Mouse (Mus musculus) midbrain, embryonic 10.5 days (tissue): ENCODE measurements around the gene Nhej1. TPM values are rescaled to one million over a fixed set of nuclear protein-coding genes. Genes with fewer than 3 reads are reported as not detected.

Experiments used
- DNase-seq: peaks from one replicate; pipeline ENCODE4 v3.0.0-alpha.2; 2017; ENCODE audit warnings: low spot score
- H3K27ac ChIP-seq: fragments of 300-500 bp; sonication (generic); replicated peaks from 2 replicates; pipeline ENCODE4 v1.5.1; 2016; ENCODE audit warnings: mild to moderate bottlenecking
- H3K27me3 ChIP-seq: fragments of 300-500 bp; sonication (generic); 2 replicates; pipeline ENCODE4 v1.6.1; 2016; ENCODE audit warnings: low read depth, mild to moderate bottlenecking; ENCODE audit not compliant: poor library complexity, severe bottlenecking
- H3K36me3 ChIP-seq: fragments of 300-500 bp; sonication (generic); 2 replicates; pipeline ENCODE4 v1.6.1; 2016; ENCODE audit warnings: mild to moderate bottlenecking, moderate library complexity
- H3K4me1 ChIP-seq: fragments of 300-500 bp; sonication (generic); 2 replicates; pipeline ENCODE4 v1.6.1; 2016
- H3K4me3 ChIP-seq: fragments of 300-500 bp; sonication (generic); 2 replicates; pipeline ENCODE4 v1.5.1; 2016; ENCODE audit warnings: mild to moderate bottlenecking, moderate library complexity
- H3K9me3 ChIP-seq: fragments of 300-500 bp; sonication (generic); replicated peaks from 2 replicates; pipeline ENCODE4 v1.6.1; 2016; ENCODE audit warnings: mild to moderate bottlenecking
- WGBS: fragments of 180-500 bp; shearing (Covaris S2); methylation state at CpG from one replicate; pipeline ENCODE4 v1.1.7; 2016; 5-methylcytosine and 5-hydroxymethylcytosine counted together
- polyA plus RNA-seq: library from polyadenylated mRNA; unstranded; fragments of >200 nt; fragmentation: Nextera tagmentation; extraction: Ambion mirVana; gene quantifications from 2 replicates; pipeline ENCODE4 v1.2.1, GENCODE M21; 2016

Nhej1 gene
- polyA plus RNA-seq, 1 experiment from 2014 or later: 15.2 TPM

DNA sequence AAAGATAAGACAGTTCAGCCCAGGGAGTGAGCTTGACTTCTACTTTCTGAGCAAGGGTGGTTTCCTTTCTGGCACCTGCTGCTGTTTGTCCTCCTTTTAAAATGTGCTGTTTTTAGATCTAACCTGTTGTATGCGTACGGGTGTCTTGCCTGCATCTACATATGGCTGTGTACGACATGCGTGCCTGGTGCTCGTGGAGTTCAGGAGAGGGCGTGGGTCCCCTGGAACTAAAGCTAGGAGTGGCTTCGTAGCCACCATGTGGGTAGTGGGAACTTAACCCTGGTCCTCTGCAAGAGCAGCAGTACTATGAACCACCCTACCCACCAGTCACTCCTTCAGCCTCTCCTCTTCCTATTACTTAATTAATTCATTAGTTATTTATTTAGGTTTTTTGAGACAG is 164.9 kb downstream of the Nhej1 start:
- H3K4me3 ChIP-seq: no peak overlapping the region
- no peak for DNase-seq
- H3K27me3 ChIP-seq: peaks cover 47% of the 10 kb centered on the region
- peaks cover 6% of the 10 kb centered on the region for H3K4me1 ChIP-seq
- 94% methylated on average over 7 of the region's 7 CpGs for WGBS
- no peaks in the 10 kb centered on the region for H3K36me3 ChIP-seq
- no peak overlapping the region for H3K27ac ChIP-seq
- H3K9me3 ChIP-seq: no peaks in the 10 kb centered on the region

GRCm38 (mm10) chr1:74951556-74952210 is 173.3 kb downstream of the Nhej1 start, which contains the start of gene Ihh:
Gene Ihh, minus strand, starts transcription at chr1:74951672.
- Histone ChIP-seq H3K4me3 (peak within 1 kb of the TSS; percentile 52), H3K4me1 (peaks cover 46% of the 10 kb centered on the region), H3K27ac (no peak within 1 kb of the TSS), H3K27me3 (peaks cover 99% of the 10 kb centered on the region), H3K9me3 (no peaks in the 10 kb centered on the region), H3K36me3 (no peaks in the 10 kb centered on the region)
- 1% methylated on average over 55 of the region's 55 CpGs for WGBS
- DNase-seq: peak; percentile 48

DNA sequence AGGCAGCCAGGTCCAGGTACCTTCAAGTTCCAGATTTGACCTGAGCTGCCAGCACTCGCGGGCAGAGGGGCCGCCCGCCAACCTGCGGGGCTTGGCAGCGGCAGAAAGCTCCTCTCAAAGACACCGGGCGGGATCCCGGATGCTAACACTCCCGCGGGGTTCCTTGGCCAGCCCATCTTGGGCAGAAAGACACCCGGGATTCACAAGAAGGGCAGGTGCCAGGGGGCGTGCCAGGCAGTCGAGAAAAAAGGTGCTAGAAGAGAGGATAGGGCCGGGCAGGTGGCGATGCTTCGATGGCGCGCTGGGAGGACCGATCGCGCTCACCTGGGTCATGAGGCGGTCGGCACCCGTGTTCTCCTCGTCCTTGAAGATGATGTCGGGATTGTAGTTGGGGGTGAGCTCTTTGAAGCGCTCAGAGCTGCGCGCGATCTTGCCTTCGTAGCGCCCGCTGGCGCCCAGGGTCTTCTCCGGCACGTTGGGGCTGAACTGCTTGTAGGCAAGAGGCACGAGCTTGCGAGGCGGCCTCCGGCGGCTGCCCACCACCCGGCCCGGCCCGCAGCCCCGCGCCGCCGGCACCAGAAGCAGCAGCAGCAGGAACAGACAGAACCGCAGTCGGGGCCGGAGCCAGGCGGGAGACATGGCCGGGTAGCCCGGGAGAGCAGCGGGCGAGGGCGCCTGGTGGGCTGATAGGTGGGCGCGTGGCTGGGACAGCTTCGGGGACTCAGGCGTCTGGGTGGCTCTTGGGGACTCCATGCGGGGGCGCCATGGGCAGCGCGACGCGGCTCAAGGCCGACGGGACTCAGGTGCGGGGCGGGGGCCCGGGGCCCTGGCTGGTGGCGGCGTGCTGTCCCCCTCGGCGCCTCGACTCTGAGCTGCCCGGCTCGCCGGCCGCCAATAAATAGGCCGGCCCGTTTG is 174.2 kb downstream of the Nhej1 start:
- Histone ChIP-seq H3K4me1 (peaks cover 46% of the 10 kb centered on the region), H3K27me3 (peaks cover 100% of the 10 kb centered on the region), H3K9me3 (no peaks in the 10 kb centered on the region), H3K4me3 (peak overlapping the region; percentile 52), H3K27ac (no peak overlapping the region), H3K36me3 (no peaks in the 10 kb centered on the region)
- 1% methylated on average over 72 of the region's 84 CpGs for whole genome bisulfite sequencing
- peak; percentile 58 for DNase-seq

DNA sequence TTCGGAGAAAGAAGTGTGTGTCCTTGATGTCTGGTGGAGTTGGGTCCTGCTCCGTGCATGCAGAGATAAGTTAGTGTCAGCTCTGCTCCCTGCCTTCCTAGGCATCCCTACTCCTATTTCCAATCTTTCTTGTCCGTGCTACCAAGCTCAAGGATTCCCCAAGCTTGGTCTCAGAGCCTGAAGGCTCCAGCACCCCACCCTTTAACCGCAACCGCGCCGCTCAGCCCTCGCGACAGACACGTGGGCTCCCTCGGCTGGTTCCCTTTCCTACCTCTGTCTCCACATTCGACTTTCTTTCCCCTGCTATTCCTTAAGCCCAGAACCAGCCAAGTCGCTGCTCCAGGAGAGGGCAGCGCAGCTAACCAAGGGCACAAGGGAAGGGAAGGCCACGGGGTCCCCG is 174.9 kb downstream of the Nhej1 start:
- Histone ChIP-seq H3K36me3 (no peaks in the 10 kb centered on the region), H3K4me1 (peaks cover 46% of the 10 kb centered on the region), H3K9me3 (no peaks in the 10 kb centered on the region), H3K27ac (no peak overlapping the region), H3K4me3 (peak overlapping the region; percentile 52; the same call in 1 of the 2 replicates), H3K27me3 (peaks cover 100% of the 10 kb centered on the region)
- peak; percentile 42 for DNase-seq
- WGBS: 2% methylated on average over 16 of the region's 16 CpGs

- Histone ChIP-seq H3K27ac (no peak overlapping the region), H3K36me3 (no peaks in the 10 kb centered on the region), H3K4me3 (peak overlapping the region; percentile 52; the same call in 1 of the 2 replicates), H3K9me3 (no peaks in the 10 kb centered on the region), H3K27me3 (peaks cover 99% of the 10 kb centered on the region), H3K4me1 (peaks cover 46% of the 10 kb centered on the region)
- DNase-seq: peak; percentile 27
- 6% methylated on average over 24 of the region's 24 CpGs for WGBS
These were observed 175.3 kb downstream of the Nhej1 start for GRCm38 (mm10) chr1:74949666-74950050.

DNA sequence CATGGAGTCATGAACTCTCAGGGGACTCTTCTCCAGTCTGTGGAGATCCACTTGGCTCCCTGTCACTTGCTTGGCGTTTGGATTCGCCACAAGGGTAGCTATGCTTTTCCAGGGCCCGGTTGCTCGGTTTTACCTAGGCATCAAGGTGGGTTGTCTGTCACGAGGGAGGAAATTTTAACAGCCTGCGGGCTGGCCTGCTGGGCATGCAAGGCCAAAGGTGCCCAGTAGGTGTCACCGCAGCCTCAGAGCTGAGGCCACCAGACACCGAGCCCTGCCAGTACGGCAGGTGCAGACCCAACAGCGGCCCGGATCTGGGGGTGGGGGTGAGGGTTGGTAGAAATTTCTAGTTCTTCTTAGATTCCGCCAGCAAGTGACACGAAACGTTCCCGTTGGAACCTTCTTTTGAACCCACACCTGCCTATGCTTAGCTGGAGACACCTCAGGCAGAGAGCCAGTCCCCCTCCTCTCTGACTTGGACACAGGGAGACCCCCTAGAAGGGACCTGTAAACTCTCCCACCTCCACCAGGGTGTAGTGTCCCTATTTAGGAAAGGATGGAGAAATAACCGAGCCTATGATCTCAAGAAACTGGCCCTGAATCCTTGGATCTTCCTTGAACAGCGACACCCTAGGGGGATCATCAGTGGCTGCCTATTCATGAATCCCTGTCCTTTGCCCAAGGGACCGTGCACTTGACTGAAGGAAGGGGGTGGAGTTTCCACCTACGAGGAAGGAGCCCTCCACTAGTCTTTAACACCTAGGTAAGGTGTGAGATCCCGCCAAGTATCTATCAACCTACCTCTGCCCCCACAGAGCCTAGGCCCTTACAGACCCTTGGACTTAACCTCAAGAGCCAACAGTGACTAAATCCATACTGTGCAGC is 176.0 kb downstream of the Nhej1 start:
- WGBS: 2% methylated on average over 20 of the region's 20 CpGs

DNA sequence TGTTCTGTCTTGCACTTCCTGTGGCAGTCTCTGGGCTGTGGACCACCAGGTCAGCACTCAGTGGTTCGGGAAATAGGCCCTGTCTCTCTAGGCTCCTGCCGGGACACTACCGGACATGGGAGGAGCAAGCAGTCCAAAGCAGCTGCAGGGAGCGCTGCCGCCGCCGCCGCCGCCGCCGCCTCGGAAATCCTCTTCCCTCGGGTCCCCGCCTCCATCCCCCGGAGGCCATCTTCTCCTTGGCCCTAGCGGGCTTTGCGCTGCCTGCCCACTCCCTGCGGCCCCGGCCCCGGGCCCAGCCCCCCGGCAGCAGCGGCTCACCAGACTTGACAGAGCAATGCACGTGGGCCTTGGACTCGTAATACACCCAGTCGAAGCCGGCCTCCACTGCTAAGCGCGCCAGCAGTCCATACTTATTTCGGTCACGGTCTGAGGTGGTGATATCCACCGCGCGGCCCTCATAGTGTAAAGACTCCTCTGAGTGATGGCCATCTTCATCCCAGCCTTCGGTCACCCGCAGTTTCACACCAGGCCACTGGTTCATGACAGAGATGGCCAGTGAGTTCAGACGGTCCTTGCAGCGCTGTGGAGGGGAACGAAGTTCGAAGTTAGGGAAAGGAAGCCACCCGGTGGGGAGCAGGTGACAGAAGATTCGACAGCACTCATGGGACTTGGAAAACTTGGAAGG is 176.9 kb downstream of the Nhej1 start:
- 2% methylated on average over 41 of the region's 41 CpGs for WGBS
- Histone ChIP-seq H3K36me3 (no peaks in the 10 kb centered on the region), H3K4me3 (peak overlapping the region; percentile 53), H3K4me1 (peaks cover 46% of the 10 kb centered on the region), H3K9me3 (no peaks in the 10 kb centered on the region), H3K27me3 (peaks cover 86% of the 10 kb centered on the region), H3K27ac (peak overlapping the region; percentile 59; the same call in 1 of the 2 replicates)
- peak; percentile 66 for DNase-seq

More for the DNA sequence above, 176.0 kb downstream of the Nhej1 start:
- Histone ChIP-seq H3K36me3 (no peaks in the 10 kb centered on the region), H3K27ac (no peak overlapping the region), H3K4me1 (peaks cover 46% of the 10 kb centered on the region), H3K27me3 (peaks cover 94% of the 10 kb centered on the region), H3K4me3 (peak overlapping the region; percentile 53; the same call in 1 of the 2 replicates), H3K9me3 (no peaks in the 10 kb centered on the region)
- peak; percentile 73 for DNase-seq

DNA sequence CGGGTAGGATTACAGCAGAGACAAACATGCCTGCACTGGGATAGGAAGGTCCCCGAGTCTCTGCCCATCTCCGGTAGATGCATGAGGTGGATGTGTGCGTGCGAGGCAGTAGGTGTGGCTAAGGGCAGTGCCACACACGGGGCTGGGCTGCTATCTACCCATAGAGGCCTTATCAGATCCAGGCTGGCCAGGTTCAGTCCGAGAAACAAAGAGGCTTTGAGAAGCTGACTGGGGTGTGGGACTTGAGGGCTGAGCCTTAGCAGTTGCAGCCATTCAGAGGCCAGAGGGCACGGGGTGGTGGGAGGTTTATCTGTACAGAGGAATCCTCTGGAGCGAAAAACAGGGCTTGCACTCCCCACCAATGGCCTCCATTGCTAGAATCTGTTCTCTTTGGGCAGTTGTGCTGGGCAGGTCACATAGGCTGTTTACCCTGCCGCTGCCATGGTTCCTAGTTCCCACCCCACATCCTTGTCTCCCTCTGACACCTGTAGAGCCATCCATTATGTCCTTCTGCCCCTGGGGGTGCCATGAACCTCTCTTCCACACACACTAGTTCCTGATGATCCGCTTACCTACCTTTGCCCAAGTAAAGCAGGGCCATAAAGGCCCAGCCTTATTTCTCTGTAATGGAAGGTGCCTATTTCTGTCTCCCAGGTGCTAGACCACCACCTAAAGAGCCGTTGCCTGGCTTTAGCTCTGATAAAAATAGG is 183.2 kb downstream of the Nhej1 start:
- Histone ChIP-seq H3K36me3 (no peaks in the 10 kb centered on the region), H3K27ac (no peak overlapping the region), H3K27me3 (peaks cover 67% of the 10 kb centered on the region), H3K9me3 (no peaks in the 10 kb centered on the region), H3K4me1 (no peaks in the 10 kb centered on the region), H3K4me3 (no peak overlapping the region)
- no peak for DNase-seq
- 64% methylated on average over 12 of the region's 12 CpGs for WGBS

DNA sequence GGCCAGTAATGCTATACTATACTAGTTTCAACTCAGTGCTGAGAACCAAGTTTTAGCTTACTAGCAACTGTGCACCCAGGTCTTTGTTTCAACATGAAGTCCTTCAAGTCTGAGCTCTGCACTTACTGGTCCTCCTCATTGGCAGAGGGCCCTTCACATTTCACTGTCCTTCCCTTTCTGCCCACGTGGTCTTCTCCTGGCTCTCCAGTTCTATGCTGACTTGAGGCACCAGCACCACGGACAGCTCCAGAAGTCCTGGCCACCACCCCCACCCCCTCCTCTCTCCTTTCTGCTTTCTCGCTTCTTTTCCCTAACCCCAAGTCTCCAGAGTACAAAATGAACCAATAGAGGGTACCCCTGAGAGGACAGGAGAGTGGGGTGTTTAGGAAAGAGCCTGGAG is 185.2 kb downstream of the Nhej1 start:
- H3K27ac ChIP-seq: no peak overlapping the region
- WGBS: 14% methylated on average over 3 of the region's 3 CpGs
- no peaks in the 10 kb centered on the region for H3K36me3 ChIP-seq
- no peak overlapping the region for H3K4me3 ChIP-seq
- H3K4me1 ChIP-seq: peaks cover 6% of the 10 kb centered on the region; the same call in 1 of the 2 replicates
- H3K9me3 ChIP-seq: no peaks in the 10 kb centered on the region
- H3K27me3 ChIP-seq: peaks cover 58% of the 10 kb centered on the region
- DNase-seq: no peak

DNA sequence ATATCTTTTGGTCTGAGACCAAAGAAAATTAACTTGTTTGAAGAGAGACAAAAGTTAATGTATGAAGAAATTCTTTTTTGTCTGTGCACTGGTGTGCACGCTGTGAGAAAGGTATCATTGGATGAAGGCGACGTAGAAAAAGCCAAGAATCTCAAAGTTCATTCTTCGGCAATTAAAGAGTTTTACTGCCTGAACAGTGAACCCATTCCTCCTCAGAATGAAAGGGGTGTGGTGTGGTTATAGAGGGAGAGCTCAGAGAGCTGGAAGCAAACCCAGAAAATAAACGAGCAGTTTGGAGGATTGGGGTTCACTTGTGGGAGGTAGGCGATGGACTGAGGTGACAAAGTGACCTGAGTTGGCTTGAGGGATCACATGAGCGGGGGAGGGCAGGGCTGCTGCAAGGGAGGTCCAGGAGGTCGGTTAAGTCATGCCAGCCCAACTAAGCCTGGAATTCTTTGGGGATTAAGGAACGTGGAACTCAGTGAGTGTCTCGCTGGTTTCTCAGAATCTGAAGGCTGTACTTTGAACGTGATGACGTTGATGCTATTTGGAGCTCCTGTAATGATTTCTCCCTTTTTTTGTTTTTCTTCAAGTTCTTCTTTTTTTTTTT is 188.7 kb downstream of the Nhej1 start:
- no peak for DNase-seq
- peaks cover 59% of the 10 kb centered on the region for H3K27me3 ChIP-seq
- H3K27ac ChIP-seq: no peak overlapping the region
- H3K4me1 ChIP-seq: peaks cover 6% of the 10 kb centered on the region; the same call in 1 of the 2 replicates
- 38% methylated on average over 12 of the region's 12 CpGs for WGBS
- no peak overlapping the region for H3K4me3 ChIP-seq
- H3K9me3 ChIP-seq: no peaks in the 10 kb centered on the region
- H3K36me3 ChIP-seq: no peaks in the 10 kb centered on the region

GRCm38 (mm10) chr1:74935402-74935801 is 189.6 kb downstream of the Nhej1 start, which contains the start of gene Cfap65:
Gene Cfap65, minus strand, starts transcription at chr1:74935599.
- H3K4me1 ChIP-seq: peaks cover 6% of the 10 kb centered on the region; the same call in 1 of the 2 replicates
- WGBS: 3% methylated on average over 18 of the region's 18 CpGs

More at GRCm38 (mm10) chr1:74935402-74935801, 189.6 kb downstream of the Nhej1 start, which contains the start of gene Cfap65:
- peak within 1 kb of the TSS; percentile 51 for H3K4me3 ChIP-seq
- DNase-seq: peak; percentile 58
- H3K9me3 ChIP-seq: no peaks in the 10 kb centered on the region
- no peak within 1 kb of the TSS for H3K27ac ChIP-seq
- H3K27me3 ChIP-seq: peaks cover 55% of the 10 kb centered on the region
- no peaks in the 10 kb centered on the region for H3K36me3 ChIP-seq
